Mouse (Mus musculus) megakaryocyte, embryonic 14.5 days (primary cell): ENCODE measurements around the gene Grik1.

Experiments
- FLI1 ChIP-seq: IDR thresholded peaks from 2 replicates; pipeline ENCODE4 v1.6.1; 2012; ENCODE audit warnings: low read length, inconsistent platforms, mixed read lengths
- GATA1 ChIP-seq: IDR thresholded peaks from 3 replicates; pipeline ENCODE4 v1.6.1; 2012; ENCODE audit warnings: mixed read lengths, low read length, inconsistent platforms, borderline replicate concordance

GRCm38 (mm10) chr16:88141594-88141993 is 148.5 kb downstream of the Grik1 start:
- TF ChIP-seq FLI1 (no peak), GATA1 (no peak)
